Mouse (Mus musculus) lung, postnatal 0 days (tissue): ENCODE data around the gene Sppl2b.

Experiments used
- CTCF ChIP-seq: IDR thresholded peaks from 2 replicates; pipeline ENCODE4 v1.5.1; 2016; ENCODE audit warnings: antibody characterized with exemption, mild to moderate bottlenecking
- EP300 ChIP-seq: IDR thresholded peaks from 2 replicates; pipeline ENCODE4 v1.6.1; 2016; ENCODE audit warnings: antibody characterized with exemption, mild to moderate bottlenecking, control low read depth

DNA sequence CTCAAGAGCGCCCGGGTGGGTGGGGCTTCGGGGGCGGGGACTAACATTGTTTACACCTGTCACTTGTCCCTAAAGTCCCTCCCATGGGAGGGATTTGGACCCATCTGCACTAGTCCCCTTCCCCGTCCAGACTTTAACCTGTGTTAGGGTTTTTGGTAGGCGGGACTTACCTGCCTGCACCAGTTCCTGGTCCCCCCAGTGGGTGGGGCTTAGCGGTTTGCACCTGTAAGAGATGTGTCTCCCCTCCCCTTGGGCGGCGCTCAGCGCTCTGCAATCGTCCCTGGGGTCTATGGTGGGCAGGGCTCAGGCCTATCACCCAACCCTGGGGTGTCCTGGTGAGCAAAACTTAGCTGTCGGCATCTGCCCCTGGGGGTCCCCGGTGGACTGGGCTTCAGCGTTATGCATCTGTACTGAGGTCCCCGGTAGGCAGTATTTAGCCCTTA lies 62.3 kb downstream of the Sppl2b start:
- no peak for TF ChIP-seq EP300
- no peak for TF ChIP-seq CTCF
